Mouse (Mus musculus): ENCODE measurements around the gene Cldn18. TPM values are rescaled to one million over a fixed set of nuclear protein-coding genes. Genes with fewer than 3 reads are reported as not detected.

Gene Cldn18
- polyA plus RNA-seq, 1 experiment from 2014 or later, result not detected

- Histone ChIP-seq H3K27ac (no peak overlapping the region), H3K36me3 (ENCODE audit: inconsistent target) (no peaks in the 10 kb centered on the region), H3K4me3 (ENCODE audit: inconsistent target) (no peak overlapping the region), H3K79me2 (ENCODE audit: inconsistent target) (no peaks in the 10 kb centered on the region)
- WGBS (ENCODE audit: missing documents), result 93% methylated on average over 6 of the region's 6 CpGs
Measured at GRCm38 (mm10) chr9:99702215-99702614, 14.9 kb downstream of the Cldn18 start.

- H3K27ac ChIP-seq, result no peak overlapping the region
- no peaks in the 10 kb centered on the region for H3K79me2 ChIP-seq (ENCODE audit: inconsistent target)
- no peaks in the 10 kb centered on the region for H3K36me3 ChIP-seq (ENCODE audit: inconsistent target)
- 90% methylated on average over 2 of the region's 2 CpGs for WGBS (ENCODE audit: missing documents)
- H3K4me3 ChIP-seq (ENCODE audit: inconsistent target), result no peak overlapping the region
Measured at GRCm38 (mm10) chr9:99701187-99701586, 15.9 kb downstream of the Cldn18 start.

GRCm38 (mm10) chr9:99699752-99700389 is 17.2 kb downstream of the Cldn18 start:
- Histone ChIP-seq H3K36me3 (ENCODE audit: inconsistent target) (no peaks in the 10 kb centered on the region), H3K27ac (no peak overlapping the region), H3K79me2 (ENCODE audit: inconsistent target) (no peaks in the 10 kb centered on the region), H3K4me3 (ENCODE audit: inconsistent target) (no peak overlapping the region)
- WGBS (ENCODE audit: missing documents), result 50% methylated on average over 2 of the region's 2 CpGs

GRCm38 (mm10) chr9:99694961-99695360 is 22.1 kb downstream of the Cldn18 start:
- Histone ChIP-seq H3K27ac (no peak overlapping the region), H3K4me3 (ENCODE audit: inconsistent target) (no peak overlapping the region), H3K36me3 (ENCODE audit: inconsistent target) (no peaks in the 10 kb centered on the region), H3K79me2 (ENCODE audit: inconsistent target) (no peaks in the 10 kb centered on the region)
- WGBS (ENCODE audit: missing documents), result 72% methylated on average over 7 of the region's 7 CpGs

GRCm38 (mm10) chr9:99690386-99690785 is 26.7 kb downstream of the Cldn18 start:
- no peak overlapping the region for H3K27ac ChIP-seq
- H3K36me3 ChIP-seq (ENCODE audit: inconsistent target), result no peaks in the 10 kb centered on the region
- no peaks in the 10 kb centered on the region for H3K79me2 ChIP-seq (ENCODE audit: inconsistent target)
- 84% methylated on average over 7 of the region's 7 CpGs for WGBS (ENCODE audit: missing documents)
- H3K4me3 ChIP-seq (ENCODE audit: inconsistent target), result no peak overlapping the region

GRCm38 (mm10) chr9:99689796-99690195 is 27.3 kb downstream of the Cldn18 start:
- H3K79me2 ChIP-seq (ENCODE audit: inconsistent target), result no peaks in the 10 kb centered on the region
- no peak overlapping the region for H3K4me3 ChIP-seq (ENCODE audit: inconsistent target)
- no peaks in the 10 kb centered on the region for H3K36me3 ChIP-seq (ENCODE audit: inconsistent target)
- no peak overlapping the region for H3K27ac ChIP-seq
- 98% methylated on average over 5 of the region's 5 CpGs for WGBS (ENCODE audit: missing documents)

GRCm38 (mm10) chr9:99685536-99686231 is 31.4 kb downstream of the Cldn18 start:
- Histone ChIP-seq H3K27ac (no peak overlapping the region), H3K4me3 (ENCODE audit: inconsistent target) (no peak overlapping the region), H3K36me3 (ENCODE audit: inconsistent target) (no peaks in the 10 kb centered on the region), H3K79me2 (ENCODE audit: inconsistent target) (no peaks in the 10 kb centered on the region)
- 82% methylated on average over 4 of the region's 5 CpGs for WGBS (ENCODE audit: missing documents)

- Histone ChIP-seq H3K79me2 (ENCODE audit: inconsistent target) (no peaks in the 10 kb centered on the region), H3K27ac (no peak overlapping the region), H3K4me3 (ENCODE audit: inconsistent target) (no peak overlapping the region), H3K36me3 (ENCODE audit: inconsistent target) (no peaks in the 10 kb centered on the region)
- 73% methylated on average over 5 of the region's 5 CpGs for WGBS (ENCODE audit: missing documents)
Measured at GRCm38 (mm10) chr9:99685061-99685521, 32.0 kb downstream of the Cldn18 start.

GRCm38 (mm10) chr9:99681980-99682570 is 35.0 kb downstream of the Cldn18 start:
- WGBS (ENCODE audit: missing documents), result 93% methylated on average over 20 of the region's 21 CpGs
- Histone ChIP-seq H3K27ac (no peak overlapping the region), H3K4me3 (ENCODE audit: inconsistent target) (no peak overlapping the region), H3K36me3 (ENCODE audit: inconsistent target) (no peaks in the 10 kb centered on the region), H3K79me2 (ENCODE audit: inconsistent target) (no peaks in the 10 kb centered on the region)

GRCm38 (mm10) chr9:99675714-99676113 is 41.4 kb downstream of the Cldn18 start:
- Histone ChIP-seq H3K36me3 (ENCODE audit: inconsistent target) (no peaks in the 10 kb centered on the region), H3K27ac (no peak overlapping the region), H3K79me2 (ENCODE audit: inconsistent target) (no peaks in the 10 kb centered on the region), H3K4me3 (ENCODE audit: inconsistent target) (no peak overlapping the region)
- 85% methylated on average over 3 of the region's 3 CpGs for WGBS (ENCODE audit: missing documents)

- H3K79me2 ChIP-seq (ENCODE audit: inconsistent target), result no peaks in the 10 kb centered on the region
- H3K36me3 ChIP-seq (ENCODE audit: inconsistent target), result no peaks in the 10 kb centered on the region
- H3K4me3 ChIP-seq (ENCODE audit: inconsistent target), result no peak overlapping the region
- no peak overlapping the region for H3K27ac ChIP-seq
- WGBS (ENCODE audit: missing documents), result 23% methylated on average over 2 of the region's 2 CpGs
Measured at GRCm38 (mm10) chr9:99671603-99672002, 45.5 kb downstream of the Cldn18 start.

GRCm38 (mm10) chr9:99667596-99667995 is 49.5 kb downstream of the Cldn18 start:
- Histone ChIP-seq H3K27ac (no peak overlapping the region), H3K4me3 (ENCODE audit: inconsistent target) (no peak overlapping the region), H3K36me3 (ENCODE audit: inconsistent target) (no peaks in the 10 kb centered on the region), H3K79me2 (ENCODE audit: inconsistent target) (no peaks in the 10 kb centered on the region)
- 91% methylated on average over 8 of the region's 8 CpGs for WGBS (ENCODE audit: missing documents)

GRCm38 (mm10) chr9:99662887-99663286 is 54.2 kb downstream of the Cldn18 start:
- Histone ChIP-seq H3K36me3 (ENCODE audit: inconsistent target) (no peaks in the 10 kb centered on the region), H3K27ac (no peak overlapping the region), H3K79me2 (ENCODE audit: inconsistent target) (no peaks in the 10 kb centered on the region), H3K4me3 (ENCODE audit: inconsistent target) (no peak overlapping the region)
- 83% methylated on average over 9 of the region's 10 CpGs for WGBS (ENCODE audit: missing documents)

GRCm38 (mm10) chr9:99662406-99662805 is 54.7 kb downstream of the Cldn18 start:
- Histone ChIP-seq H3K4me3 (ENCODE audit: inconsistent target) (no peak overlapping the region), H3K36me3 (ENCODE audit: inconsistent target) (no peaks in the 10 kb centered on the region), H3K79me2 (ENCODE audit: inconsistent target) (no peaks in the 10 kb centered on the region), H3K27ac (no peak overlapping the region)
- WGBS (ENCODE audit: missing documents), result 27% methylated on average over 7 of the region's 7 CpGs

- Histone ChIP-seq H3K36me3 (ENCODE audit: inconsistent target) (no peaks in the 10 kb centered on the region), H3K79me2 (ENCODE audit: inconsistent target) (no peaks in the 10 kb centered on the region), H3K27ac (no peak overlapping the region), H3K4me3 (ENCODE audit: inconsistent target) (no peak overlapping the region)
- WGBS (ENCODE audit: missing documents), result 68% methylated on average over 16 of the region's 16 CpGs
Measured at GRCm38 (mm10) chr9:99661606-99662166, 55.4 kb downstream of the Cldn18 start.
